Mouse (Mus musculus): ENCODE measurements around the gene Trmt112. TPM values are rescaled to one million over a fixed set of nuclear protein-coding genes. Genes with fewer than 3 reads are reported as not detected.

Trmt112 gene
- polyA plus RNA-seq, 1 experiment from 2014 or later, result 136 TPM

DNA sequence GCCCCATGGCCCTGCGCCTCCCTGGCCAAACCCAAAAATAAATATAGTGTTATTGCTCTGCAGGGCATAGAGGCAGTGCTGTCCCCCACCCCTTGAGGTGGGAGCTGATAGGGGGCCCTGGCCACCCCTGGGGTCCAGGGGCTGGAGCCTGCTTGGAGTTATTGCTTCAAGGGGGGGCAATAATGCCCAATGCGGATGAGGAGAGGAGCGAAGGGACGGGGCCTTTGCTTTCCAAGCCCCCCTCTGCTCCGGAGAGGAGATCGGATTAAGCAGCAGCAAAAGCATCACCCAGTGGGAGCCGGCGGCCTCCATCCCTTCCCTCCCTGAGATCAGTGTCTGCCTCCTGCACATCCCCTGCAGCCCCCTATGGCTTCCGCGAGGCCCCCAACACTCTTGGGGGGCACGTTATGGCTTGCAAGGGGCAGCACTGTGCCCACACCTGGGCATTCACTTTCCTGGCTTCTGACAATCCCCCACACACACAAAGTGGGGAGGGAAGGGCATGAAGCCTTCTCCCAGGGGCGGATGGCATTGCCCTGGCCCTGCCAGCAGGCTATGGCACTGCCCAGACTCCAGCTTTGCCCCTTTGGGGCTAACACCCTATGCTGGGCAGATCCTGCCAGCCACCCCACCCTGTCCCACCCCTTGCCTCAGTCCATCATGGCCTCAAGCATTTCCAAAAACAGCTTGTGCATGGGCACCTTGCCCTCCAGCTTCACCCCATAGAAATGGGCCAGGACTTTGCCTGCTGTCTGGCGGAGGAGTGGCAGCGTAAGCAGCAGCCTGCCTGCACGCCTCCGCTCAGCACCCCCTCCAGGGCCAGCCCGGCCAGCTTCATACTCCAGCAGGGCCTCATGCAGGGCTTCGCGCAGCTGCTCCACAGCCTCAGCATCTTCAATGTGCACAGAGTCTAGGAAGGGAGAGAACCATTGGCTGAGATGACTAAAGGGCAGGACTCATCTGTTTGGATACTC lies 1.9 kb downstream of the Trmt112 start:
- H3K4me1 ChIP-seq (replicated peaks), result peaks cover 36% of the 10 kb centered on the region
- H3K9me3 ChIP-seq, result no peaks in the 10 kb centered on the region
- peaks cover 46% of the 10 kb centered on the region for H3K36me3 ChIP-seq
- H3K4me2 ChIP-seq (replicated peaks), result peak overlapping the region; percentile 81
- H3K4me3 ChIP-seq (replicated peaks), result peak overlapping the region; percentile 11; the same call in 1 of the 2 replicates
- H3K27ac ChIP-seq, result no peak overlapping the region
- H3K27me3 ChIP-seq, result no peaks in the 10 kb centered on the region
- ATAC-seq, result no peak
- peak overlapping the region; percentile 48; the same call in 1 of the 2 replicates for H3K9ac ChIP-seq (replicated peaks)
- 78% methylated on average over 19 of the region's 19 CpGs for WGBS

DNA sequence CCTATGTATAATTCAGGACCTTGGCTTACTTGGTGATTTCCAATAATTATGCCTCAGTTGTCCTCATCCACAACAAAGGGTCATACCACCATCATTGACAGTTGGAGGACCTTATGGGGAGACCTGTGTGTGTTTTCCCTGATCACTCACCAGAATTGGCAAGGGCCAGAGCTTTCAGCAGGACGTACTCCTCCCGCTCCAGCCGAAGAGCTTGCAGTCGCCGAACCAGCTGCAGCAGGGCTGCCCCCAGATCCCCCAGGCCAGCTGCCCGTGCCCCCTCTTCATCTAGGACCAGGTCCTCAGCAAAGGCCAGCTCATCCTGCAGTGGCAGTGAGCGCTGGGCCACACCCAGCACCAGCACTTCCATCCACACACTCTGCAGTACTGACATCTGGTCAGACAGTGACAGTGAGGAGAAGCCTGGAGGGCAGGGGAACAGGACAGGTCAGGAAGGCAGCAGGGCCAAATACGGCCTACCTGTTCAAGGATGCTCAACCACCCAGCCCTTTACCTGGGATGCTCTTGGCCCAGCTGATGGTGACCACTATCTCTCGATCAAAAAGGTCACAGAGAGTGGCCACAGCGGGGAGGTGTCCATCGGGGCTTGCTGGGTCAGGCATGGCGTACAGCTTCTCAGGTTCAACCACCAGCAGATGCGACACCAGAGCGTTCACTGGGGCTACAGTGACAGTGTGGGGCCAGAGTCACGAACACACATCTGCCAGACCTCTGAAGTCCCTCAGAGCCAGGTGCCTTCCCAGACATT lies 2.9 kb downstream of the Trmt112 start:
- no peaks in the 10 kb centered on the region for H3K27me3 ChIP-seq
- no peak overlapping the region for H3K9ac ChIP-seq (replicated peaks)
- peaks cover 33% of the 10 kb centered on the region for H3K4me1 ChIP-seq (replicated peaks)
- H3K36me3 ChIP-seq, result peaks cover 41% of the 10 kb centered on the region
- no peaks in the 10 kb centered on the region for H3K9me3 ChIP-seq
- no peak overlapping the region for H3K4me3 ChIP-seq (replicated peaks)
- WGBS, result 93% methylated on average over 15 of the region's 15 CpGs
- H3K4me2 ChIP-seq (replicated peaks), result no peak overlapping the region
- ATAC-seq, result no peak
- H3K27ac ChIP-seq, result no peak overlapping the region

DNA sequence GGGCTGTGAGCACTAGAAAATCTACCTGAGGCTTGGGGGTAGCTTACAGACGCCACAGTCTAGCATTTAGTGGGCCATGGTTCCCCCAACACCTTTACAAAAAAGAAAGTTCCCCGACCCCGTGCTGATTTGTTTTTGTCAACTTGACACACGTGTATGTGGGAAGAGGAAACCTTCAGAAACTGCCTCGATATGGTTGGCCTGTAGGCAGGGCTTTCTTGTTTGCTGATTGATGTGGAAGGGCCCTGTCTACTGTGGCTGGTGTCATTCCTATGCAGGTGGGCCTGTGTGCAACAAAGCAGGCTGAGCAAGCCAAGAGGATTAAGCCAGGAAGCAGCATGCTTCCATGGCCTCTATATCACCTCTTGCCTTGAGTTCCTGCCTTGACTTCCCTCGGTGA lies 3.5 kb downstream of the Trmt112 start:
- 91% methylated on average over 6 of the region's 6 CpGs for WGBS
- H3K36me3 ChIP-seq, result peaks cover 41% of the 10 kb centered on the region

DNA sequence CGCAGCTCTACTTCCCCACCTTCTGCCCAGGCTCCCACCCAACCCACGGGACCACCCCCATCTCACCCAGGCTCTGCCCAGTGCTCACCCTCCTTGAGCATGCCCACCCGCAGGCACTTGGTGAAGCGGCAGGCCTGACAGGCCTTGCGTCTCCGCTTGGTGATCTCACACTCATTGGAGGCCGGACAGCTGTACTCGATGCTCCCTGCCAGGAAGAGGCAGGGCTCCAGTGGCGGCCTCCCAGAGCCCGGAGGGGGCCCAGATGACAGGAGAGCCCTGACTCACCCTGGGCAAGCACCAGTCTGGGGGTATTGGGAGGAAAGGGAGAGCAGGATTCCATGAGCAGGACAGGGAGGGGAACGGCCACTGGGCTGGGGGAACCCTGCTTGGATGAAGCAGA lies 4.5 kb downstream of the Trmt112 start:
- Histone ChIP-seq H3K4me3 (replicated peaks) (no peak overlapping the region), H3K27me3 (no peaks in the 10 kb centered on the region), H3K4me1 (replicated peaks) (peaks cover 17% of the 10 kb centered on the region), H3K9me3 (no peaks in the 10 kb centered on the region), H3K36me3 (peaks cover 41% of the 10 kb centered on the region), H3K9ac (replicated peaks) (no peak overlapping the region), H3K4me2 (replicated peaks) (no peak overlapping the region), H3K27ac (no peak overlapping the region)
- ATAC-seq, result no peak
- 82% methylated on average over 11 of the region's 11 CpGs for WGBS

More for the DNA sequence above, 3.5 kb downstream of the Trmt112 start:
- no peaks in the 10 kb centered on the region for H3K27me3 ChIP-seq
- H3K9me3 ChIP-seq, result no peaks in the 10 kb centered on the region
- no peak for ATAC-seq
- H3K27ac ChIP-seq, result no peak overlapping the region
- H3K9ac ChIP-seq (replicated peaks), result no peak overlapping the region
- H3K4me1 ChIP-seq (replicated peaks), result peaks cover 26% of the 10 kb centered on the region
- H3K4me2 ChIP-seq (replicated peaks), result no peak overlapping the region
- H3K4me3 ChIP-seq (replicated peaks), result no peak overlapping the region

DNA sequence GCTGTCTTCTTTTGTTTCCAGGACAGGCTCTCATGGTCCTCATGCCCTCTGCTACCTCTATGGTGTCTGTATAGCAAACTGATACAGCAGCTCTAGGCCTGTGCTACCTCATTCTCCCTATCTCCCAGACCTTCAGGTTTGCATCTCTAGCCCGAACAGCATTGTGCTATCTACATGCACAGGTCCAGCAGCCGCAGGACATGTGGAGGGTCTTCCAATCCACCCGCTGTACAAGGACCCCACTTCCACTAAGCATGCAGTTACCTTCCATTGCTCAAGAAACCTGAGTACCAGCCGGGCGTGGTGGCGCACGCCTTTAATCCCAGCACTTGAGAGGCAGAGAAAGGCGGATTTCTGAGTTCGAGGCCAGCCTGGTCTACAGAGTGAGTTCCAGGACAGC lies 5.0 kb downstream of the Trmt112 start:
- WGBS, result 92% methylated on average over 9 of the region's 9 CpGs
- H3K4me2 ChIP-seq (replicated peaks), result no peak overlapping the region
- H3K9ac ChIP-seq (replicated peaks), result no peak overlapping the region
- H3K9me3 ChIP-seq, result no peaks in the 10 kb centered on the region
- H3K27me3 ChIP-seq, result no peaks in the 10 kb centered on the region
- peaks cover 41% of the 10 kb centered on the region for H3K36me3 ChIP-seq
- H3K4me1 ChIP-seq (replicated peaks), result peaks cover 20% of the 10 kb centered on the region
- no peak for ATAC-seq
- no peak overlapping the region for H3K4me3 ChIP-seq (replicated peaks)
- H3K27ac ChIP-seq, result no peak overlapping the region; the same call in 1 of the 2 replicates

DNA sequence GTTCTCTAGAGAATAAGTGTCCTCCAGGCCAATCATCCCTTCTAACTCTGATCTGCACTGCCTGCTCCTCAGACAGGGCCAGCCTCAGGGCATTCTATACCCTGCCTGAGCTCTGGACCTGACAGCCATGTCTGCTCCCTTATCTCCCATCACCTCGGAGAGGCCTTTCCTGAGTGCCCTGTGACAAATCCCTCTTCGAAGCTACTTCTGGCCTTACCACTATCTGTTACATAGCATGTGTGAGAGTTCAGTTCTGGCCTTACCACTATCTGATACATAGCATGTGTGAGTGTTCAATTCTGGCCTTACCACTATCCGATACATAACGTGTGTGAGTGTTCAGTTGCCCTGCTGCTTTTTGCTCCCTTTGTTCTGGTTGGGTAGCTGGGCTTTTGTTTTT lies 5.8 kb downstream of the Trmt112 start:
- no peaks in the 10 kb centered on the region for H3K9me3 ChIP-seq
- H3K4me3 ChIP-seq (replicated peaks), result no peak overlapping the region
- peaks cover 41% of the 10 kb centered on the region for H3K36me3 ChIP-seq
- no peak for ATAC-seq
- H3K27ac ChIP-seq, result no peak overlapping the region
- 88% methylated on average over 4 of the region's 4 CpGs for WGBS
- no peak overlapping the region for H3K4me2 ChIP-seq (replicated peaks)
- H3K27me3 ChIP-seq, result no peaks in the 10 kb centered on the region
- H3K4me1 ChIP-seq (replicated peaks), result peaks cover 27% of the 10 kb centered on the region
- 0 out of 2 replicates have a peak overlapping the region, but pooled peaks have one; percentile 0 for H3K9ac ChIP-seq (replicated peaks)

DNA sequence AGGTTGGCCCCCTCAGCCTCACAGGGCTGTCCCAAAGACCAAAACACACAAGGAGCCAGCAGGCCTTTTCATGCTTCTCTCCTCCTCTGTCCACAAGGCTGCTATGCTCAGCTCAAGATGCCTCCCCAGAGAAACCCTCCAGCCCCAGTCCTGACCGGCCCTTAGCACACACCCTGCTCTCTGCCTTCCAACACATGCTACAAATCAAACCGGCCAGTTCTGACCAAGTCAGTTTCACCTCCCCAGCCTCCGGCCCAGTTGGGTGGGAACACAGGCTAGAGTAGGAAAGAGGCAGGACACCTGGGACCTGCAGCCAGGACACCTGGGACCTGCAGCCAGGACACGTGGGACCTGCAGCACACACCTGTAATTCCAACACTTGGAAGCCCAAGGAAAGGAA lies 7.0 kb downstream of the Trmt112 start:
- H3K4me2 ChIP-seq (replicated peaks), result no peak overlapping the region
- H3K4me3 ChIP-seq (replicated peaks), result no peak overlapping the region
- peaks cover 35% of the 10 kb centered on the region for H3K36me3 ChIP-seq
- H3K27me3 ChIP-seq, result no peaks in the 10 kb centered on the region
- H3K4me1 ChIP-seq (replicated peaks), result peaks cover 26% of the 10 kb centered on the region
- ATAC-seq, result no peak
- 83% methylated on average over 4 of the region's 4 CpGs for WGBS
- no peak overlapping the region for H3K9ac ChIP-seq (replicated peaks)
- H3K9me3 ChIP-seq, result no peaks in the 10 kb centered on the region
- H3K27ac ChIP-seq, result no peak overlapping the region

DNA sequence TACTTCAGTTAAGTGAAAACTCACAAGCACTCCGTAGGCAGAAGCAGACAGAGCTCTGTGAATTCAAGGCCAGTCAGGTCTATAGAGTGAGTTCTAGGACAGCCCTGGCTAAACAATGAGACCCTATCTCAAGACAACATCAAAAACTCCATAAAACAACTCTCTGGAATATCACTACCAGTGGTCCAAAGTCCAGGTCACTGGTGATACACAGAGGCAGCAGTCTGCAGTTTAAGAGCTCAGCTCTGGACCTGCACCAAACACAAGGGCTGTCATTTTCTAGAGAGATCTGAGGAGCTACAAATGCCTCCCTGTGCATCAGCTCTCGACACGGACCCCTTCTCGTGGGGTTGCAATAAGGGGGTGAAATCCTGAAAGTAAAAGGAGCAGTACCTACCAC lies 8.8 kb downstream of the Trmt112 start:
- Histone ChIP-seq H3K9me3 (no peaks in the 10 kb centered on the region), H3K4me1 (replicated peaks) (peaks cover 28% of the 10 kb centered on the region), H3K4me3 (replicated peaks) (no peak overlapping the region), H3K36me3 (peaks cover 17% of the 10 kb centered on the region), H3K4me2 (replicated peaks) (no peak overlapping the region), H3K9ac (replicated peaks) (no peak overlapping the region), H3K27me3 (peaks cover 10% of the 10 kb centered on the region), H3K27ac (no peak overlapping the region)
- WGBS, result 97% methylated on average over 4 of the region's 4 CpGs
- ATAC-seq, result no peak

DNA sequence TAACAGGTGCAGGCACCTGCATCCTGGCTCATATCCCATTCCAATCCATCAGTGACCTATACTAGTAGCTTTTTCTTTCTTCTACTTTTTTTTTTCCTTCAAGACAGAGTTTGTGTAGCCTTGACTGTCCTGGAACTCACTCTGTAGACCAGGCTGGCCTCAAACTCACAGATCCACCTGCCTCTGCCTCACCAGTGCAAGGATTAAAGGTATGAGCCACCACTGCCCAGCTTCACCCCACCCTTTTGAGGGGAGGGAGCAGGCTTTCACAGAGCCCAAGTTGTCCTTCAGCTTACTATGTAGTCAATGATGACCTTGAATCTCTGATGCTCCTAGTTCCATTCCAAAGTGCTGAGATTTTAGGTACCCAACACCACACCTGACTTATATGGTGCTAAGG lies 9.9 kb downstream of the Trmt112 start:
- no peak for ATAC-seq
- peaks cover 20% of the 10 kb centered on the region for H3K27me3 ChIP-seq
- peaks cover 6% of the 10 kb centered on the region for H3K36me3 ChIP-seq
- H3K4me1 ChIP-seq (replicated peaks), result peaks cover 28% of the 10 kb centered on the region
- no peaks in the 10 kb centered on the region for H3K9me3 ChIP-seq
- H3K9ac ChIP-seq (replicated peaks), result peak overlapping the region; percentile 86
- H3K4me3 ChIP-seq (replicated peaks), result no peak overlapping the region
- H3K4me2 ChIP-seq (replicated peaks), result peak overlapping the region; percentile 79
- no peak overlapping the region for H3K27ac ChIP-seq

DNA sequence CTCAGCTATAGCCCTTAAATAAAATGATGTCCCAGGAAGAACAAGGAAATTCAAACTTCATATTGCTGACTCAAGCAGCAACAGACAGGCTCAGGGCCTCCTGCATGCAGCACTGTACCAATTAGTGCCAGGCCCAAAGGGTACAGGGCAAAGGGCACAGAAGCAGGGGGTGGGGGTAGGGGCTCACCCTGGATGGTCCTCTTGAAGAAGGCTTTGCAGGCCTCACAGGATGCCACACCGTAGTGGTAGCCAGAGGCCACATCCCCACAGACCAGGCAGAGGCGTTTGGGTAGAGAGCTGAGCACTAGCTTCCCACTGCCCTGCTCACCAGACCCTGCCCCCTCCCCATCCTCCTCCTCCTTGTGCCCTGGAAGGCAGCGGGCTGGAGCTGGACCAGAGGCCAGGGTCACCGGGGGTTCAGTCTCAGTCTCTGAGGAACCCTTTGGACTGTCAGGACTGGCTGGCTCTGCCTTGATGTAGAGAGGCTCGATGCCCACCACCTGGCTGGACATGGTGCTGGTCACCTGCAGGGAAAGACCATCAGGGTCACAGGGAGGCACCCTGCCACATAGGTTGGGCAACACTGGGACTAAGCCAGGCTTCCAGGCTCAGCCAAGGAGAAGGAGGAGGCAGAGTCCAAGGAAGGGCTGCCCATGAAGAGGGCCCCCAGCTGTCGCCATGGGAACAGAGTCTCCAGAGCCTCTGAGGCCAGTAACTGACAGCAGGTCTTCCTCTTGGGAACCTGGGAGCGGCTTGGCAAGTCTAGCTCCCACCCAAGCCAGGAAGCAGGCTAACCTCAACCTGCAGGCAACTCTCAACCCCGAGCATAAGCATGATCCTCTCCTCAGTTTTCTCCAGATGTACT lies 10.6 kb downstream of the Trmt112 start:
- H3K4me2 ChIP-seq (replicated peaks), result peak overlapping the region; percentile 79

More for the DNA sequence above, 10.6 kb downstream of the Trmt112 start:
- 0 out of 2 replicates have a peak, but pooled peaks have one; percentile 3 for ATAC-seq
- WGBS, result 42% methylated on average over 8 of the region's 8 CpGs
- H3K4me3 ChIP-seq (replicated peaks), result peak overlapping the region; percentile 77
- peaks cover 34% of the 10 kb centered on the region for H3K4me1 ChIP-seq (replicated peaks)
- peaks cover 4% of the 10 kb centered on the region for H3K36me3 ChIP-seq
- peaks cover 27% of the 10 kb centered on the region for H3K27me3 ChIP-seq
- 0 out of 2 replicates have a peak overlapping the region, but pooled peaks have one; percentile 9 for H3K27ac ChIP-seq
- peak overlapping the region; percentile 86 for H3K9ac ChIP-seq (replicated peaks)
- H3K9me3 ChIP-seq, result no peaks in the 10 kb centered on the region

All from midbrain, embryonic 13.5 days (tissue).